Mouse (Mus musculus): ENCODE measurements around the gene Rps4x. TPM values are rescaled to one million over a fixed set of nuclear protein-coding genes. Genes with fewer than 3 reads are reported as not detected.
"Not testable (repeated sequence)": the region's sequence is repeated elsewhere in the genome, so short reads cannot be mapped to it uniquely, and the experiment has no call there.

Rps4x gene
- polyA plus RNA-seq (2015; fragmentation: Nextera tagmentation; extraction: Ambion mirVana): 614 and 632 TPM in 2 replicates

DNA sequence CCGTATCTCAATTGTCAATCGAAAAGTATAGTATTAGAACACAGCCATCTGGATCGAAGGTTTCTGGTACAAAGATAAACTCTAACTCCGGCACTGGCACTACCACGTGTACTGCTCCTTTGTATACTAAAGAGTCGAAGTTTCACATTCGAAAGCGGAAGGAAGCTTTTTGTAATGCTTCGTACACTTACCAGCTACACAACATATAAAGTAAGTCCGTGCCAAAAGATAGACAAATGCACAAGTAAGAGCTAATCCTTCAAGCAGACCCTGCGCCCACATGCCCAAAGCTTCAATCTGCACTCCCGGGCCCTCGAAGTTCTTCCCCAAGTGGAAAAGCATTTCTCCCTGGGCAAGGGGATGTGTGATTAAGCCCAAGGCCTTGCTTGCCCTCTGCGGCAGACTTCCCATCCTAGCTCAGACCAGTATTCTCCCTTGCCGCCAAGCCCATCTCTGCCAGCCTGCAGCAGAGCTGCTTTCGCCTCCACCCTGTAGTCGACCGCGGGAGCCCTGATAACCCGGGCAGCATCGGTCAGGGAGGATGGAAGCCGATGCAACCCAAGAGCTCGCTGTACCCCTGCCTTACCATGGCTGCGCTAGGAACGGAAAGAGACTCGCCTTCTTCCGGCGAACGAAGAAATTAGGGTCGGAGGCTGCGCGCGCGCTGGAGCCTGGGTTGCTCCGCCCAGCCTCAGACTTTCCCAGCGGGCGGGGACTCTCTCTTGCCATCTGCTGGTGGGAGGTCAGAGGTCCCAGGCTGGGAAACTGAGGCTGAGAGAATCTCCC lies at the start of gene Rps4x:
TSS of gene Rps4x (minus strand) at position 683 of the 786 bp plus-strand sequence.
- ATAC-seq (peak; percentile 94), DNase-seq (ENCODE audit: low spot score) (peak; percentile 85)
- Histone ChIP-seq H3K27ac (ENCODE audit: low read length) (peak within 1 kb of the TSS; percentile 86), H3K9me3 (ENCODE audit: low read length) (no peaks in the 10 kb centered on the region), H3K9ac (replicated peaks; ENCODE audit: low read depth) (peak within 1 kb of the TSS; percentile 46), H3K4me1 (ENCODE audit: insufficient read depth, low read depth, low read length) (no peaks in the 10 kb centered on the region), H3K4me3 (ENCODE audit: low read depth, low read length) (peak within 1 kb of the TSS; percentile 47), H3K36me3 (ENCODE audit: insufficient read depth, low read length) (no peaks in the 10 kb centered on the region), H3K27me3 (replicated peaks; ENCODE audit: insufficient read depth, low read length) (no peaks in the 10 kb centered on the region), H3K4me2 (replicated peaks; ENCODE audit: low read depth, low read length) (peak within 1 kb of the TSS; percentile 51)
- 11% methylated on average over 37 of the region's 37 CpGs for WGBS
- TF ChIP-seq EP300 (IDR thresholded peaks at IDR 0.05): no peak
- peak; percentile 71 for TF ChIP-seq CTCF (IDR thresholded peaks at IDR 0.05)

DNA sequence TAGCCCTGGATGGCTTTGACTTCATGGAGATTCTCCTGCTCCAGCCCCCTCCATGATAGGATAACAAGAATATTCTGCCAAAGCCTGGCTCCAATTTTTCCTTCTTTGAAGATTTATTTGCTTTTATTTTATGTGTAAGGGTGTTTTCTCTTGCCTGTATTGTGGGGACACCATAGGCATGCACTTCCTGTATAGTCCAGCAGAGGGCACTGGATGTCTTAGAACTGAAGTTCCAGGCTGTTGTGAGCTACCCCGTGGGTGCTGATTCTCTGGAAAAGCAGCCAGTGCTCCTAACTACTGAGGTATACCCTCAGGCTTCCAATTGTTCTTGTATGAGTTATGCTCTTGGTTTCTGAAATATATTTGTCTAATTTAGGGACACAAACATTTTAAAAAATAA lies 29.9 kb upstream of the Rps4x start:
- Histone ChIP-seq H3K9me3 (ENCODE audit: low read length) (no peaks in the 10 kb centered on the region), H3K4me1 (ENCODE audit: insufficient read depth, low read depth, low read length) (no peaks in the 10 kb centered on the region), H3K4me2 (replicated peaks; ENCODE audit: low read depth, low read length) (no peak overlapping the region), H3K4me3 (ENCODE audit: low read depth, low read length) (no peak overlapping the region), H3K36me3 (ENCODE audit: insufficient read depth, low read length) (no peaks in the 10 kb centered on the region), H3K9ac (replicated peaks; ENCODE audit: low read depth) (no peak overlapping the region), H3K27me3 (replicated peaks; ENCODE audit: insufficient read depth, low read length) (no peaks in the 10 kb centered on the region), H3K27ac (ENCODE audit: low read length) (no peak overlapping the region)
- WGBS: 24% methylated on average over 1 of the region's 1 CpGs
- ATAC-seq (no peak), DNase-seq (ENCODE audit: low spot score) (peak; percentile 5)
- TF ChIP-seq CTCF (IDR thresholded peaks at IDR 0.05) (peak; percentile 74), EP300 (IDR thresholded peaks at IDR 0.05) (no peak)

DNA sequence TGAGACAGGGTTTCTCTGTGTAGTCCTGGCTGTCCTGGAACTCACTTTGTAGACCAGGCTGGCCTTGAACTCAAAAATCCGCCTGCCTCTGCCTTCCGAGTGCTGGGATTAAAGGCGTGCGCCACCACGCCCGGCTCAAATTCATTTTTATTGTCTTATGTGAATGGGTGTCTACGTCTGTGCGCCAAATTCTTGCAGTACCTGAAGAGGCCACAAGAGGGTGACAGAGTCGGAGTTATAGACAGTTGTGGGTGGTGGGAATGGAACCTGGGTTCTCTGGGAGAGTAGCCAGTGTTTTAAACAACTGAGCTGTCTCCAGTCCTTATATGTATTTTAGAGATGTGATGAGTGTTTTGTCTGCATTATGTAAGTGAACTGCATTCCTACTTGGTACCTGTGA lies 26.2 kb upstream of the Rps4x start:
- DNase-seq (ENCODE audit: low spot score); H3K9ac ChIP-seq (replicated peaks; ENCODE audit: low read depth); H3K4me2 ChIP-seq (replicated peaks; ENCODE audit: low read depth, low read length); H3K4me1 ChIP-seq (ENCODE audit: insufficient read depth, low read depth, low read length); H3K27me3 ChIP-seq (replicated peaks; ENCODE audit: insufficient read depth, low read length); H3K27ac ChIP-seq (ENCODE audit: low read length); ATAC-seq; H3K4me3 ChIP-seq (ENCODE audit: low read depth, low read length); H3K9me3 ChIP-seq (ENCODE audit: low read length); H3K36me3 ChIP-seq (ENCODE audit: insufficient read depth, low read length): not testable (repeated sequence)
- WGBS: 48% methylated on average over 9 of the region's 9 CpGs
- TF ChIP-seq CTCF (IDR thresholded peaks at IDR 0.05): peak; percentile 57

DNA sequence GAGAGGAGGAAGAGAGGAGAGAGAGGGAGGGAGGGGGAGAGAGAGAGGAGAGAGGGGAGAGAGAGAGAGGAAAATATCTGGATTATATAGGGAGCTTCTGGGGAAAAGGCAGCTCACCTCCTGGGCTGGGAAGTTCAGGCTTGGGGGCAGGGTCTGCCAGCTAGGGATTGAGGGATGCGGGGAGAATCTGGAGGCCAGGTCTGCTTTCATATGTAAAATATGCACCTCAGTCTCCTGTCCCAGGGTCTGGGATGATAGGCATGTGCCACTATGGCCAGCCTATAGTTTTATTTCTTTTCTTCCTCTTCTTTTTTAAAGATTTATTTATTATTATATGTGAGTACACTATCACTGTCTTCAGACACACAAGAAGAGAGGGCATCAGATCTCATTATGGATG lies 1.6 kb upstream of the Rps4x start:
- no peak for DNase-seq (ENCODE audit: low spot score)
- no peak overlapping the region for H3K4me2 ChIP-seq (replicated peaks; ENCODE audit: low read depth, low read length)
- no peaks in the 10 kb centered on the region for H3K4me1 ChIP-seq (ENCODE audit: insufficient read depth, low read depth, low read length)
- H3K36me3 ChIP-seq (ENCODE audit: insufficient read depth, low read length): no peaks in the 10 kb centered on the region
- no peak overlapping the region for H3K9ac ChIP-seq (replicated peaks; ENCODE audit: low read depth)
- no peaks in the 10 kb centered on the region for H3K27me3 ChIP-seq (replicated peaks; ENCODE audit: insufficient read depth, low read length)
- H3K9me3 ChIP-seq (ENCODE audit: low read length): no peaks in the 10 kb centered on the region
- H3K4me3 ChIP-seq (ENCODE audit: low read depth, low read length): no peak overlapping the region
- 29% methylated on average over 1 of the region's 1 CpGs for WGBS
- ATAC-seq: no peak
- no peak overlapping the region for H3K27ac ChIP-seq (ENCODE audit: low read length)
- TF ChIP-seq CTCF (IDR thresholded peaks at IDR 0.05): no peak
- no peak for TF ChIP-seq EP300 (IDR thresholded peaks at IDR 0.05)

DNA sequence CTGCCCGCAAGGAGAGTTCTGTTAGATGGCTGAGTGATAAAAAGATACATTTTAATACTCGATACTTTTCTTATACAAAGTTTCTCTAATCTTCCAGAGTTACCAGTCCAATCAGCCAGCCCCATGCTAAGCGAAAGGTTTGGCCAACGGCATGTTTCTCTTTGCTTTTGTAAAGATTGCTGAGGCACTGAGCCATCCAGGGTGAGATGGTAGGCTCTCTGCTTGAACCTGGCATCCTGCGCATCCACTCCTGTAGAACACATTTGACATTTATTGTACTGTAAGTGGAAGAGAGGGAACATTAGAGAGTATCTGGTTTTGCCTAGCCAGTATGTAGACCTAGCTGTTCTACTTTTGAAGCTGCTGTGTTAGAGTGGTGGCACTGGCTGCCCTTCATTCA lies 387 bp upstream of the Rps4x start:
- no peak overlapping the region; the same call in 1 of the 2 replicates for H3K4me3 ChIP-seq (ENCODE audit: low read depth, low read length)
- no peak overlapping the region for H3K9ac ChIP-seq (replicated peaks; ENCODE audit: low read depth)
- 43% methylated on average over 5 of the region's 5 CpGs for WGBS

DNA sequence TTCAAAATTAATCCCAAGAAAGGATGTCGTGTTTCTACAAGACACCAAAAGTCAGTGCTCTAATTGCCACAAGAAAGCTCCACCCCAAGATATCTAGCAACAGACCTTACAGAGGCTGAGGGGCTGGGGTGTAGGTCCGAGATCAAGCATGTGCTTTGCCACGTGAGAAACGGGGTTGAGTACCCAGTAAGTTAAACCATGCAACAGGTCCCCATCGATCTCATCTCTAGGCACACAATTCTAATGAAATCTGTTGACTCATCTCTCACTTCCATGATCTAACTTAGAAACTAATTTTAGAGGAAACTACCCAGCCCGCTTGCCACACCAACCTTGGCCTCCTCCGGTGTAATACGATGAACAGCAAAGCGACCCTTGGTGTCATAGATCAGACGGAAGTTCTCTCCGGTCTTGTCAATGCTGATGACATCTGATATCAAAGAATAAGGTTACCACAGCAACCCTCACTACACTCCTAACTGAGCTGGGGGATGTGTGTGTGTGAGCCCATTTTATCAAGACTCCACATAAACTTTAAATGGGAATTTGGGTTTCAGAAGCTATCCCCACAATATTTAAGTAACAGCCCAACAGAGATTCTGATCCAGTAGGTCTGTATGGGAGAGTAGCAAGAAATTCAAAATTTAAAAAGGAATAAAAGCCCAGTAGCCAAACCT lies 2.0 kb downstream of the Rps4x start:
- no peak overlapping the region; the same call in 1 of the 2 replicates for H3K4me3 ChIP-seq (ENCODE audit: low read depth, low read length)
- H3K9ac ChIP-seq (replicated peaks; ENCODE audit: low read depth): no peak overlapping the region; the same call in 1 of the 2 replicates
- no peaks in the 10 kb centered on the region for H3K9me3 ChIP-seq (ENCODE audit: low read length)
- H3K4me2 ChIP-seq (replicated peaks; ENCODE audit: low read depth, low read length): peak overlapping the region; percentile 51; the same call in 1 of the 2 replicates
- no peak for DNase-seq (ENCODE audit: low spot score)
- no peaks in the 10 kb centered on the region for H3K4me1 ChIP-seq (ENCODE audit: insufficient read depth, low read depth, low read length)
- TF ChIP-seq CTCF (IDR thresholded peaks at IDR 0.05) (no peak), EP300 (IDR thresholded peaks at IDR 0.05) (no peak)
- no peak for ATAC-seq
- no peaks in the 10 kb centered on the region for H3K36me3 ChIP-seq (ENCODE audit: insufficient read depth, low read length)
- no peak overlapping the region for H3K27ac ChIP-seq (ENCODE audit: low read length)
- H3K27me3 ChIP-seq (replicated peaks; ENCODE audit: insufficient read depth, low read length): no peaks in the 10 kb centered on the region
- 34% methylated on average over 11 of the region's 11 CpGs for WGBS

More for the DNA sequence above, 387 bp upstream of the Rps4x start:
- Histone ChIP-seq H3K27ac (ENCODE audit: low read length) (no peak overlapping the region), H3K36me3 (ENCODE audit: insufficient read depth, low read length) (no peaks in the 10 kb centered on the region), H3K4me2 (replicated peaks; ENCODE audit: low read depth, low read length) (0 out of 2 replicates have a peak overlapping the region, but pooled peaks have one; percentile 51), H3K9me3 (ENCODE audit: low read length) (no peaks in the 10 kb centered on the region), H3K27me3 (replicated peaks; ENCODE audit: insufficient read depth, low read length) (no peaks in the 10 kb centered on the region), H3K4me1 (ENCODE audit: insufficient read depth, low read depth, low read length) (no peaks in the 10 kb centered on the region)
- DNase-seq (ENCODE audit: low spot score) (no peak), ATAC-seq (no peak)
- TF ChIP-seq EP300 (IDR thresholded peaks at IDR 0.05) (no peak), CTCF (IDR thresholded peaks at IDR 0.05) (no peak)

Measured in lung, postnatal 0 days (tissue).